Mouse (Mus musculus): ENCODE results near the gene Gars. TPM values are rescaled to one million over a fixed set of nuclear protein-coding genes. Genes with fewer than 3 reads are reported as not detected.

The Gars gene
- polyA plus RNA-seq, 1 experiment from 2014 or later = 190 TPM

DNA sequence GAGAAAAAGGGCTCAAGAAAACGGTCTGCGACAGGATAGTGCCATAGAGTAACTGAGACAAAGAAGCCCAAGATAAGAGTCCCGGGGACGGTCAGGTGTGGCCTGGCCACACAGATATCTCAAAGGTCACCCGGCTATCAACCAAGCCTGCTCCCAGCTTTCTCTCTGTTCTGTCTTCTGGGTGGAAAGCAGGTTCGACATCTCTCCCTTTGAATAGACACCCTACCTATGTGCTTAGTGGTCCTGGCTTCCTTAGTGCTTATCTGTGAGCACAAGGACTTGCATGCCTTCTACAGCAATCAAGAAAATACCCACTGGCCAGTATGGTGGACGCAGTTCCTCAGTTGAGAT, 26.6 kb downstream of the Gars start:
- WGBS = 94% methylated on average over 7 of the region's 7 CpGs
- ATAC-seq = no peak

GRCm38 (mm10) chr6:55065903-55066302, 28.1 kb downstream of the Gars start:
- Histone ChIP-seq H3K9ac (no peak overlapping the region), H3K4me1 (peaks cover 12% of the 10 kb centered on the region; the same call in 1 of the 2 replicates), H3K27me3 (no peaks in the 10 kb centered on the region), H3K4me2 (no peak overlapping the region), H3K36me3 (ENCODE audit: poor library complexity, severe bottlenecking) (peaks cover 87% of the 10 kb centered on the region), H3K9me3 (replicated peaks) (no peaks in the 10 kb centered on the region), H3K27ac (no peak overlapping the region), H3K4me3 (no peak overlapping the region)
- no peak for ATAC-seq
- WGBS = 94% methylated on average over 2 of the region's 2 CpGs

More for the DNA sequence above, 26.6 kb downstream of the Gars start:
- no peak overlapping the region for H3K27ac ChIP-seq
- no peak overlapping the region for H3K4me2 ChIP-seq
- H3K4me1 ChIP-seq = peaks cover 12% of the 10 kb centered on the region; the same call in 1 of the 2 replicates
- H3K36me3 ChIP-seq (ENCODE audit: poor library complexity, severe bottlenecking) = peaks cover 92% of the 10 kb centered on the region
- H3K27me3 ChIP-seq = no peaks in the 10 kb centered on the region
- H3K9me3 ChIP-seq (replicated peaks) = no peaks in the 10 kb centered on the region
- no peak overlapping the region for H3K9ac ChIP-seq
- H3K4me3 ChIP-seq = no peak overlapping the region

DNA sequence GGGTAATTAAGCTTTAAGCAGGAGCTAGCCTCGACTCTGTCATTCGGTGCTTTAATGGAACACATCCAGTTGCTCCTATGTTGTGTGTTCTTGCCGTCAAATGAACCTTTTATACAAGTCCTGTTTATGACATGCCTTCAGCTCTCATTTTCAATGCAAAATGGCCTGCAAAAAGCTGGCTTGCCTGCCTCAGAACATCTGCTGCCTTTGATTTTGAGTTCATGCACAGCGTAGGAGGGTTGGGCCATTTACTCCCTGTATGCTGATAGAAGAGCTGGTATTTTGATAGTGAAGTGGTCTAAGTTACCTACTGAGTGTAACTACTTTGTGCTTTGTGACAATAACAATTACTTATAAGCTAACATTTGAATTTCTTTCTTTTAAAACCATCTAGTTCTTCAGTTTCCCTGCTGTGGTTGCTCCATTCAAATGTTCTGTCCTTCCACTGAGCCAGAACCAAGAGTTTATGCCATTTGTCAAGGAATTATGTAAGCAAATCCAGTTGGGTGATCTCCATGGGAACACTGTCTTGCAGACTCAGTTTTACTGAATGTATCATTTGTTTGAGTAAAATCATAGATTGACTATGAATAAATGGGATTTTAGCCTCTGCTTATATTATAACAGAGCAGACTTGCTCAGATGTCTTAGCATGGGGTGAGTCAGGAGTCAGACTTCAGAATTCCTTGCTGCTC, 38.9 kb downstream of the Gars start:
- Histone ChIP-seq H3K4me1 (no peaks in the 10 kb centered on the region), H3K27ac (no peak overlapping the region), H3K9ac (no peak overlapping the region), H3K36me3 (ENCODE audit: poor library complexity, severe bottlenecking) (peaks cover 89% of the 10 kb centered on the region), H3K27me3 (no peaks in the 10 kb centered on the region), H3K9me3 (replicated peaks) (no peaks in the 10 kb centered on the region), H3K4me3 (no peak overlapping the region), H3K4me2 (no peak overlapping the region)
- WGBS = 81% methylated on average over 4 of the region's 4 CpGs
- ATAC-seq = no peak

- no peak overlapping the region for H3K4me2 ChIP-seq
- peaks cover 13% of the 10 kb centered on the region; the same call in 1 of the 2 replicates for H3K4me1 ChIP-seq
- no peak for ATAC-seq
- no peaks in the 10 kb centered on the region for H3K27me3 ChIP-seq
- WGBS = 91% methylated on average over 3 of the region's 3 CpGs
- peaks cover 56% of the 10 kb centered on the region for H3K36me3 ChIP-seq (ENCODE audit: poor library complexity, severe bottlenecking)
- H3K9me3 ChIP-seq (replicated peaks) = no peaks in the 10 kb centered on the region
- no peak overlapping the region for H3K4me3 ChIP-seq
- H3K27ac ChIP-seq = no peak overlapping the region
- no peak overlapping the region for H3K9ac ChIP-seq
These were observed 43.6 kb downstream of the Gars start for GRCm38 (mm10) chr6:55081379-55081778.

DNA sequence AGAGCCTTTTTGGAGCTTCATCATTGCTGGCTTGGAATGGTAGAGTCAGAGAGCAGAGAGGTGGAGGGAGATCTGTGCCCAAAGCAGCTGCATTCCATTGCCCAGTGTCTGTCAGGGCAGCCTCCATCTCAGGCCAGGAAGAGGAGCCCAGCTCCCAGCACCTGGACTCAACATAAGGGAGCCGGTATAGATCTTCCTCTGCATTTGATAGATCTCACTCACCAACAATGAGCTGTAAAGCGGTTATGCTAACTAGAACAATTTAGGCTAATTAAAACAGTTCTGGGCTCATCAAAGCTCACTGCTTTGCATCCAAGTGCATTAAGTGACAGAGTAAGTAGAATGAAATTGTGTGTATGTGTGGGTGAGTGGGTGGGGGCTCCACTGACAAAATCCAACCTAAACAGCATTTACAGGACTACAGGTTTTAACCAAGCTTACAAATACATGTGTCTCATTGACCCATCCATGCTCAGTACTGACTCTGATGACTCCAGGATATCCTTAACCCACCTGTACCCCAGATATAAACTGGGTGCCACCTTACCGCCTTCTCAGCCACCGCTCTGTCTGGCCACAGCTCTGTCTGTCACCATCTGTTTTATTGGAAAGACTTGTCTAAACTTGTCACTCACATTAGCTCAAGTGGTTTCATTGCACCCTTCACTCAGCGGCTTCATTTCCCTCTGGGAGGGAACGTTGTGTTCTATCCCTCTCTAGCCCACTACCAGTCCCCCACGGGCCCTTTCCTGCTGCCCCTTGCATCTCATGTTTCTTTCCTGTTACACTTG, 44.6 kb downstream of the Gars start:
- Histone ChIP-seq H3K36me3 (ENCODE audit: poor library complexity, severe bottlenecking) (peaks cover 45% of the 10 kb centered on the region), H3K4me2 (no peak overlapping the region), H3K27ac (peak overlapping the region; percentile 14; the same call in 1 of the 2 replicates), H3K27me3 (no peaks in the 10 kb centered on the region), H3K4me1 (peaks cover 13% of the 10 kb centered on the region; the same call in 1 of the 2 replicates), H3K4me3 (no peak overlapping the region), H3K9me3 (replicated peaks) (no peaks in the 10 kb centered on the region), H3K9ac (no peak overlapping the region)
- WGBS = 68% methylated on average over 7 of the region's 7 CpGs
- peak; percentile 67 for ATAC-seq

- Histone ChIP-seq H3K9me3 (replicated peaks) (no peaks in the 10 kb centered on the region), H3K27me3 (no peaks in the 10 kb centered on the region), H3K9ac (no peak overlapping the region), H3K4me1 (peaks cover 8% of the 10 kb centered on the region; the same call in 1 of the 2 replicates), H3K36me3 (ENCODE audit: poor library complexity, severe bottlenecking) (no peaks in the 10 kb centered on the region), H3K4me3 (no peak overlapping the region), H3K27ac (no peak overlapping the region), H3K4me2 (no peak overlapping the region)
- ATAC-seq = no peak
- 51% methylated on average over 4 of the region's 4 CpGs for WGBS
These were observed 49.5 kb downstream of the Gars start for GRCm38 (mm10) chr6:55087355-55087754.

DNA sequence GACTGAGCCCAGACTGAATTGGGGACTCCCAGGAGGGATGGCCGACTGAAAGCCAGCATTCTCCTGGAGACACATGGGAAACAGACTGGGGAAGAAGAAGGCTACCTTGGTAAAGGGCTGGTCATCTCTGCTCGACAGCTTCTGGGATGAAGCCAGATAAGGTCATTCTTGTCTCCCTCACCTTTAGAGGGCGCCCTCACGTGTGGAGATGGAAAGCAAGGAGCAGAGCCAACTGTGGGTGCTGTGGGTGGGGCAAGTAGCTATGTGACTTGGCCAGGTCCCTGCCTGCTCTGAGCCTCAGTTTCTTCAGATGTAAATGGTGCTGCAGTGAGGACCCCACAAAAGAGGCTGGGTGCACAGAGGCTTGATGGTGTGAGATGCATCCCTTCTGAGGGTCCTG, 52.8 kb downstream of the Gars start:
- no peak for ATAC-seq
- 54% methylated on average over 4 of the region's 4 CpGs for WGBS

GRCm38 (mm10) chr6:55091396-55091795, 53.6 kb downstream of the Gars start:
- Histone ChIP-seq H3K9ac (no peak overlapping the region), H3K4me3 (no peak overlapping the region), H3K4me2 (no peak overlapping the region), H3K27ac (no peak overlapping the region), H3K27me3 (no peaks in the 10 kb centered on the region), H3K36me3 (ENCODE audit: poor library complexity, severe bottlenecking) (no peaks in the 10 kb centered on the region), H3K9me3 (replicated peaks) (no peaks in the 10 kb centered on the region), H3K4me1 (no peaks in the 10 kb centered on the region)
- WGBS = 90% methylated on average over 9 of the region's 9 CpGs
- no peak for ATAC-seq

More for the DNA sequence above, 52.8 kb downstream of the Gars start:
- Histone ChIP-seq H3K4me3 (no peak overlapping the region), H3K36me3 (ENCODE audit: poor library complexity, severe bottlenecking) (no peaks in the 10 kb centered on the region), H3K4me1 (no peaks in the 10 kb centered on the region), H3K9me3 (replicated peaks) (no peaks in the 10 kb centered on the region), H3K9ac (no peak overlapping the region), H3K27me3 (no peaks in the 10 kb centered on the region), H3K27ac (no peak overlapping the region), H3K4me2 (no peak overlapping the region)

GRCm38 (mm10) chr6:55093431-55094146, 55.8 kb downstream of the Gars start:
- ATAC-seq = no peak
- Histone ChIP-seq H3K9me3 (replicated peaks) (no peaks in the 10 kb centered on the region), H3K27ac (no peak overlapping the region), H3K9ac (no peak overlapping the region), H3K27me3 (no peaks in the 10 kb centered on the region), H3K4me1 (peaks cover 11% of the 10 kb centered on the region), H3K4me3 (no peak overlapping the region), H3K36me3 (ENCODE audit: poor library complexity, severe bottlenecking) (no peaks in the 10 kb centered on the region), H3K4me2 (no peak overlapping the region)
- 91% methylated on average over 6 of the region's 6 CpGs for WGBS

DNA sequence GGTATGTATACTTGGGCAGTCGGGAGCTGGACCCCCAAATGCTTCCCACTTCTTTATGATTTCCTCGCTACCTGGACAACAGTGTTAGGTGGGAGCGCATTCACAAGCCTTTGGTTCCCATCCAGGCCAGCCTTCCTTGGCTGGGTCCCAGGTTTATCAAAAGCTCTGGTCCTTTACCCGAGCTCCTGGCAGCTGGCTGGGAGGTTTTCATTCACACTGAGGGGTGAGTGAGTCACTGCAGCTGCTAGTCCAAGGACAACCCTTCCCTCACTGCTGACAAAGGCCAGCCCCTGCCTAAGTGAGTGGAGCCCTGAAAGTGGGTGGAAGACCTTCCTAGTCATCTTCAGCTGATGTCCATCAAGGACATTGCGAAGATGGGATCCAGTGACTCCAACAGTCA, 60.2 kb downstream of the Gars start:
- WGBS = 53% methylated on average over 5 of the region's 5 CpGs
- H3K4me1 ChIP-seq = peaks cover 22% of the 10 kb centered on the region
- H3K4me2 ChIP-seq = peak overlapping the region; percentile 15; the same call in 1 of the 2 replicates
- H3K4me3 ChIP-seq = no peak overlapping the region
- H3K27ac ChIP-seq = peak overlapping the region; percentile 62; the same call in 1 of the 2 replicates
- no peaks in the 10 kb centered on the region for H3K9me3 ChIP-seq (replicated peaks)
- peak; percentile 73; the same call in 1 of the 2 replicates for ATAC-seq
- H3K9ac ChIP-seq = no peak overlapping the region
- no peaks in the 10 kb centered on the region for H3K36me3 ChIP-seq (ENCODE audit: poor library complexity, severe bottlenecking)
- no peaks in the 10 kb centered on the region for H3K27me3 ChIP-seq

DNA sequence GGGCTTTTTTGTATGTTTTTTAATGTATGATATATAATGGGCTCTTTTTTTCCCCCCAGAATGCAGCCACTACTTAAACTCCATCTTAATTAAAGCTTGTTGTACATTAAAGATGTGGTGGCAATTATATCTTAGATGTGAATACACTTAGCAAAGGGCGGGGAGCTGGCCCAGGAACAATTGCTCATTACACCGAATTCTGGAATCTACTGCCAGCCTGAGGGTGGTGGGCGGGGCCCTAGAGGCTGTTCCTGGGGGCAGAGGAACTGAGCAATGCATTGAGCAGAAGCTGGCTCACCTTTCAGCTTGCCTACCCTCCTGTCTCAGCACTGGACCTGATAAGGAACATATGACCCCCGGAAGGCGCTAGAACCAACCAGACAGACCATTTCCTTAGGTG, 60.8 kb downstream of the Gars start:
- no peak overlapping the region for H3K4me2 ChIP-seq
- H3K27ac ChIP-seq = 0 out of 2 replicates have a peak overlapping the region, but pooled peaks have one; percentile 15
- no peaks in the 10 kb centered on the region for H3K27me3 ChIP-seq
- ATAC-seq = peak; percentile 65; the same call in 1 of the 2 replicates
- H3K4me3 ChIP-seq = no peak overlapping the region
- no peaks in the 10 kb centered on the region for H3K9me3 ChIP-seq (replicated peaks)
- H3K4me1 ChIP-seq = peaks cover 22% of the 10 kb centered on the region
- H3K36me3 ChIP-seq (ENCODE audit: poor library complexity, severe bottlenecking) = no peaks in the 10 kb centered on the region
- no peak overlapping the region for H3K9ac ChIP-seq
- 46% methylated on average over 5 of the region's 5 CpGs for WGBS

GRCm38 (mm10) chr6:55108358-55108757, 70.6 kb downstream of the Gars start:
- WGBS = 15% methylated on average over 7 of the region's 7 CpGs
- no peaks in the 10 kb centered on the region for H3K36me3 ChIP-seq (ENCODE audit: poor library complexity, severe bottlenecking)
- no peak overlapping the region for H3K4me3 ChIP-seq
- H3K4me1 ChIP-seq = no peaks in the 10 kb centered on the region
- peaks cover 2% of the 10 kb centered on the region for H3K27me3 ChIP-seq
- no peak overlapping the region for H3K4me2 ChIP-seq
- no peak for ATAC-seq
- H3K27ac ChIP-seq = no peak overlapping the region
- no peak overlapping the region for H3K9ac ChIP-seq
- no peaks in the 10 kb centered on the region for H3K9me3 ChIP-seq (replicated peaks)
